Mouse (Mus musculus) ES-E14 (cell line): ENCODE data around the gene Arhgap45.

Source experiments
- MAFK ChIP-seq: IDR thresholded peaks from 2 replicates; pipeline ENCODE4 v1.6.1; 2014; ENCODE audit warnings: mild to moderate bottlenecking, low read depth, low read length, inconsistent platforms; ENCODE audit not compliant: insufficient read depth
- ZC3H11A ChIP-seq: IDR thresholded peaks from 2 replicates; pipeline ENCODE4 v1.6.1; 2012; ENCODE audit warnings: low read depth, mild to moderate bottlenecking, inconsistent platforms, low read length, borderline replicate concordance

DNA sequence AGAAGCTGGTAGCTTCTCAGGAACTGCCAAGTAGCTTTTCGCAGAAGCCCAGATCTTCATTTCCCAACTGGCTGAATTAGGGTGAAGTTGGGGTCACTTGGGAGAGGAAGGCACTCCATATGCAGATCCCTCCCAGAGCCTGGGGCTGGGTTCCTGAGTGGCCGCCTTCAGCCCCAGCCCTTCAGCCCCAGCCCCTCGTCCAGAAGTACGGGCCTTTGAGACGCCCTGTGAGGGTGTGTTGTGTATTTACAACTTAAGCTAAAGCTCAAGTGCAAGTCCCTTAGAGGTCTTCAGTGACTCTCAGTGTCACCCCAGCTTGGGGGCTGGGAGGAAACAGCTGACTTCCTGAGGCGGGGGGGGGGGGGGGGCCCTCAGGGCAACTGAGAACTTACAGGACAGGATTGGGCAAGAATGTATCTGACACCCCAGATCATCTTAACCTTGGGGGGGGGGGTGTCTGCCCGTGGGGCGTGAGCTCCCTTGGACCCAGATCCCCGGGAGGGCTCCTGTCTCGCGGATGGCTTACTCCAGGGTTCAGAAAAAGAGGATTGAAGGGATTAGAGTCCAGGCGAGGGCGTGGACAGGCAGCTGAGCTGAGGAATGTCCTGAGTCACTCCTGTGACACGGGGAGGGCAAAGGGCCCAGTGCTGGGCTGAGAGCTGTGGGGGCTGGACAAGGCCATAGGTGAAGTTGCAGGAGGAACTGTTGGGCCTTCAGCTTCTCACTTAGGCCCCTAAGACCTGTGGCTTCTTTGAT lies 35.3 kb downstream of the Arhgap45 start:
- TF ChIP-seq ZC3H11A = no peak
- peak; percentile 93 for TF ChIP-seq MAFK
